Mouse (Mus musculus): ENCODE measurements around the gene Hmgb1.

GRCm38 (mm10) chr5:149166011-149166410 lies 18.3 kb downstream of the Hmgb1 start:
- TF ChIP-seq CTCF (IDR thresholded peaks at IDR 0.05; ENCODE audit: control insufficient read depth, insufficient read depth, insufficient replicate concordance, low read depth, low read length) (no peak), POLR2A (IDR thresholded peaks at IDR 0.05; ENCODE audit: control insufficient read depth, low read depth, low read length) (no peak)
